17 mouse cellular contexts compared by ENCODE assay signal in genomic region chr15:95964251-95964561, GRCm38 (mm10).
A peak's percentile ranks its signal among the peaks of the same experiment; 100 is the strongest.
DNase-seq lines count a peak whose midpoint lies in the region; ATAC-seq and TF ChIP-seq lines count a peak whose summit lies in the region.
"Had no signal": no experiment of that assay in that cellular context is flagged by ENCODE, and none has a peak within 500 bp of the region (broad histone marks: within the 10 kb centered on the region; RNA-seq: fewer than 3 reads in every experiment).

No protein-coding gene starts in this region.

- TF ChIP-seq CTCF in hindbrain, postnatal 0 days (IDR thresholded peaks at IDR 0.05; ENCODE audit: low read depth): no peak

- H3K9ac ChIP-seq in forebrain, embryonic 13.5 days: no peak overlapping the region
- no peak overlapping the region for H3K9ac ChIP-seq in forebrain, embryonic 11.5 days (ENCODE audit: low read length)
- H3K9ac ChIP-seq in midbrain, embryonic 13.5 days (replicated peaks): no peak overlapping the region
- H3K9ac ChIP-seq in midbrain, embryonic 14.5 days (replicated peaks; ENCODE audit: low read length): no peak overlapping the region
- H3K9ac ChIP-seq in hindbrain, postnatal 0 days (replicated peaks; ENCODE audit: low read length): no peak overlapping the region
- no peak overlapping the region for H3K9ac ChIP-seq in neural tube, embryonic 14.5 days (replicated peaks; ENCODE audit: low read depth, low read length)
- H3K9ac ChIP-seq: intestine, embryonic 15.5 days; limb, embryonic 15.5 days had no signal

- no peak overlapping the region for H3K4me2 ChIP-seq in forebrain, embryonic 13.5 days
- no peak overlapping the region for H3K4me2 ChIP-seq in forebrain, embryonic 11.5 days (ENCODE audit: low read depth, low read length, severe bottlenecking)
- no peak overlapping the region for H3K4me2 ChIP-seq in midbrain, embryonic 13.5 days (replicated peaks)
- H3K4me2 ChIP-seq in midbrain, embryonic 14.5 days (ENCODE audit: low read length): no peak overlapping the region
- H3K4me2 ChIP-seq in hindbrain, postnatal 0 days (ENCODE audit: low read depth, low read length): no peak overlapping the region
- no peak overlapping the region for H3K4me2 ChIP-seq in neural tube, embryonic 14.5 days (ENCODE audit: low read depth, low read length)
- H3K4me2 ChIP-seq: intestine, embryonic 15.5 days; limb, embryonic 15.5 days had no signal

- no peaks in the 10 kb centered on the region for H3K27me3 ChIP-seq in forebrain, embryonic 13.5 days
- no peaks in the 10 kb centered on the region for H3K27me3 ChIP-seq in forebrain, embryonic 11.5 days (ENCODE audit: control insufficient read depth, insufficient read depth, low read length)
- H3K27me3 ChIP-seq in midbrain, embryonic 13.5 days: no peaks in the 10 kb centered on the region
- H3K27me3 ChIP-seq in midbrain, embryonic 14.5 days (ENCODE audit: control insufficient read depth, insufficient read depth, low read length): no peaks in the 10 kb centered on the region
- no peaks in the 10 kb centered on the region for H3K27me3 ChIP-seq in hindbrain, postnatal 0 days (ENCODE audit: insufficient read depth, low read length)
- H3K27me3 ChIP-seq in neural tube, embryonic 14.5 days (ENCODE audit: control insufficient read depth, insufficient read depth, low read length): no peaks in the 10 kb centered on the region
- H3K27me3 ChIP-seq: intestine, embryonic 15.5 days; limb, embryonic 15.5 days had no signal

- no peak overlapping the region for H3K4me3 ChIP-seq in forebrain, embryonic 13.5 days
- H3K4me3 ChIP-seq in forebrain, embryonic 11.5 days (ENCODE audit: low read depth, low read length): no peak overlapping the region
- H3K4me3 ChIP-seq in midbrain, embryonic 13.5 days (replicated peaks): no peak overlapping the region
- H3K4me3 ChIP-seq in midbrain, embryonic 14.5 days (replicated peaks; ENCODE audit: low read depth, low read length): no peak overlapping the region
- H3K4me3 ChIP-seq in hindbrain, postnatal 0 days (ENCODE audit: low read length): no peak overlapping the region
- H3K4me3 ChIP-seq in neural tube, embryonic 14.5 days (ENCODE audit: low read depth, low read length): no peak overlapping the region
- H3K4me3 ChIP-seq: gastrocnemius, adult 2 months; heart, adult 2 months; intestine, embryonic 15.5 days; limb, embryonic 15.5 days had no signal

- H3K9me3 ChIP-seq in forebrain, embryonic 13.5 days (replicated peaks): no peaks in the 10 kb centered on the region
- H3K9me3 ChIP-seq in forebrain, embryonic 11.5 days (ENCODE audit: control insufficient read depth, low read length): no peaks in the 10 kb centered on the region
- H3K9me3 ChIP-seq in midbrain, embryonic 13.5 days: no peaks in the 10 kb centered on the region
- H3K9me3 ChIP-seq in midbrain, embryonic 14.5 days (ENCODE audit: control insufficient read depth, low read length): no peaks in the 10 kb centered on the region
- H3K9me3 ChIP-seq in hindbrain, postnatal 0 days (ENCODE audit: low read length): no peaks in the 10 kb centered on the region
- H3K9me3 ChIP-seq in neural tube, embryonic 14.5 days (ENCODE audit: control insufficient read depth, low read length): no peaks in the 10 kb centered on the region
- H3K9me3 ChIP-seq: intestine, embryonic 15.5 days; limb, embryonic 15.5 days had no signal

- peaks cover 25% of the 10 kb centered on the region for H3K4me1 ChIP-seq in forebrain, embryonic 13.5 days
- H3K4me1 ChIP-seq in forebrain, embryonic 11.5 days (replicated peaks; ENCODE audit: control insufficient read depth, insufficient read depth, low read length): no peaks in the 10 kb centered on the region
- peaks cover 27% of the 10 kb centered on the region for H3K4me1 ChIP-seq in midbrain, embryonic 13.5 days (replicated peaks)
- H3K4me1 ChIP-seq in midbrain, embryonic 14.5 days (ENCODE audit: control insufficient read depth, insufficient read depth, low read length): no peaks in the 10 kb centered on the region
- H3K4me1 ChIP-seq in hindbrain, postnatal 0 days (ENCODE audit: insufficient read depth, low read length): peaks cover 5% of the 10 kb centered on the region; the same call in 1 of the 2 replicates
- peaks cover 9% of the 10 kb centered on the region; the same call in 1 of the 2 replicates for H3K4me1 ChIP-seq in neural tube, embryonic 14.5 days (ENCODE audit: control insufficient read depth, insufficient read depth, low read length)
- H3K4me1 ChIP-seq: intestine, embryonic 15.5 days had no signal

- peaks cover 14% of the 10 kb centered on the region; the same call in 1 of the 2 replicates for H3K36me3 ChIP-seq in forebrain, embryonic 13.5 days (ENCODE audit: poor library complexity, severe bottlenecking)
- H3K36me3 ChIP-seq in forebrain, embryonic 11.5 days (ENCODE audit: control insufficient read depth, insufficient read depth, low read length): no peaks in the 10 kb centered on the region
- peaks cover 20% of the 10 kb centered on the region; the same call in 1 of the 2 replicates for H3K36me3 ChIP-seq in midbrain, embryonic 13.5 days
- peaks cover 13% of the 10 kb centered on the region; the same call in 1 of the 2 replicates for H3K36me3 ChIP-seq in midbrain, embryonic 14.5 days (ENCODE audit: control insufficient read depth, insufficient read depth, low read length)
- H3K36me3 ChIP-seq in hindbrain, postnatal 0 days (ENCODE audit: insufficient read depth, low read length): peaks cover 5% of the 10 kb centered on the region; the same call in 1 of the 2 replicates
- H3K36me3 ChIP-seq in neural tube, embryonic 14.5 days (ENCODE audit: control insufficient read depth, insufficient read depth, low read length): no peaks in the 10 kb centered on the region

- peak; percentile 78; the same call in 1 of the 2 replicates for ATAC-seq in forebrain, embryonic 13.5 days
- no peak for ATAC-seq in forebrain, embryonic 11.5 days (replicated peaks; ENCODE audit: low FRiP score)
- peak; percentile 30; the same call in 1 of the 2 replicates for ATAC-seq in midbrain, embryonic 13.5 days
- ATAC-seq in midbrain, embryonic 14.5 days (ENCODE audit: low FRiP score, low TSS enrichment): no peak
- ATAC-seq in hindbrain, postnatal 0 days: peak; percentile 43; the same call in 1 of the 2 replicates
- no peak for ATAC-seq in neural tube, embryonic 14.5 days (ENCODE audit: low read depth)
- ATAC-seq: activated CD4-positive, CD25-positive, alpha-beta regulatory T cell, adult 4 months; intestine, embryonic 15.5 days had no signal

- 51% methylated on average over 4 of the region's 4 CpGs for WGBS in forebrain, embryonic 13.5 days
- WGBS in forebrain, embryonic 11.5 days: 80% methylated on average over 4 of the region's 4 CpGs
- 74% methylated on average over 4 of the region's 4 CpGs for WGBS in midbrain, embryonic 13.5 days
- WGBS in midbrain, embryonic 14.5 days: 76% methylated on average over 4 of the region's 4 CpGs
- whole genome bisulfite sequencing in hindbrain, postnatal 0 days: 41% methylated on average over 4 of the region's 4 CpGs
- 43% methylated on average over 4 of the region's 4 CpGs for WGBS in neural tube, embryonic 14.5 days

- no peak for DNase-seq in forebrain, embryonic 11.5 days (ENCODE audit: low spot score)
- no peak for DNase-seq in midbrain, embryonic 14.5 days
- DNase-seq in hindbrain, postnatal 0 days (ENCODE audit: low spot score): peak; percentile 43
- no peak for DNase-seq in lung, postnatal 36 days
- DNase-seq in testis, postnatal 10 days (ENCODE audit: low spot score): no peak
- DNase-seq: adrenal gland, postnatal 36 days; gastrocnemius, adult 2 months; lung, adult 18-20 months had no signal

- peak overlapping the region; percentile 68 for H3K27ac ChIP-seq in forebrain, embryonic 13.5 days
- no peak overlapping the region for H3K27ac ChIP-seq in forebrain, embryonic 11.5 days (ENCODE audit: low read depth, low read length)
- no peak overlapping the region for H3K27ac ChIP-seq in midbrain, embryonic 13.5 days
- no peak overlapping the region for H3K27ac ChIP-seq in midbrain, embryonic 14.5 days (replicated peaks; ENCODE audit: low read depth, low read length)
- peak overlapping the region; percentile 37 for H3K27ac ChIP-seq in hindbrain, postnatal 0 days
- H3K27ac ChIP-seq in neural tube, embryonic 14.5 days (ENCODE audit: low read depth, low read length): peak overlapping the region; percentile 17; the same call in 1 of the 2 replicates
- H3K27ac ChIP-seq: gastrocnemius, adult 2 months; heart, adult 2 months; intestine, embryonic 15.5 days; kidney, postnatal 0 days; limb, embryonic 15.5 days; macrophage had no signal

Comparison
In these comparisons a context has a peak if more than half of its experiments do, and no peak if none do; other contexts are left out.
1. ATAC-seq: peak in forebrain, embryonic 13.5 days (single experiment), midbrain, embryonic 13.5 days (single experiment) and hindbrain, postnatal 0 days (single experiment); none in forebrain, embryonic 11.5 days (single experiment), midbrain, embryonic 14.5 days (single experiment) and neural tube, embryonic 14.5 days (single experiment).
2. H3K27ac ChIP-seq: peak in forebrain, embryonic 13.5 days (single experiment), hindbrain, postnatal 0 days (single experiment) and neural tube, embryonic 14.5 days (single experiment); none in forebrain, embryonic 11.5 days (single experiment), midbrain, embryonic 13.5 days (single experiment) and midbrain, embryonic 14.5 days (single experiment).